Mouse (Mus musculus): ENCODE results near the gene Lactb.

DNA sequence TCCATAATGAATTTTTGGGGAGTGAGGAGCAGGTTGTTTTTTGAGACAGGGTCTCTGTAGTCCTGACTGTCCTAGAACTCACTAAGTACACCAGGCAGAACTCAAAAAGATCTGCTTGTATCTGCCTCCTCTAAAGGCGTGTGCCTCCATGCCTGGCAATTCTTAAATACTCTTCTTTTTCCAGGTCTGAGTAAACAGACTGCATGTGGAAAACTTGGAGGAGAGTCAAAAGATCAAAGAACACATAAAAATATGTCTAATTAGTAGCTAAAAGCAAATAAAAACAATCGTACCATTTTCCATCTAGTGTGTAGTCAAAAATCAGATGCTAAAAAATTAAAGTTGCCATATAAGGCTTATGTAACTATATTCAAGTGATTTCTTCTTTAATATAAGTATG lies 22.4 kb downstream of the Lactb start:
- TF ChIP-seq FLI1 (IDR thresholded peaks at IDR 0.05; ENCODE audit: low read length) (no peak), GATA1 (IDR thresholded peaks at IDR 0.05; ENCODE audit: borderline replicate concordance, low read length) (no peak)
